Mouse (Mus musculus) liver, postnatal 0 days (tissue): Measurements from ENCODE around the gene Zswim4. TPM values are rescaled to one million over a fixed set of nuclear protein-coding genes. Genes with fewer than 3 reads are reported as not detected.

ENCODE experiments used
- ATAC-seq: fragments of 200-750 bp; cut with Nextera tagmentation; 2 replicates; pipeline ENCODE4 v1.8.0; 2017; ENCODE audit warnings: mild to moderate bottlenecking, moderate library complexity
- DNase-seq: peaks from one replicate; pipeline ENCODE4 v3.0.0-alpha.2; 2016
- H3K27ac ChIP-seq: fragments of 300-500 bp; sonication (generic); 2 replicates; pipeline ENCODE4 v1.5.1; 2014; ENCODE audit warnings: antibody characterized with exemption, moderate library complexity, mild to moderate bottlenecking, low read depth
- H3K27me3 ChIP-seq: fragments of 300-500 bp; sonication (generic); 2 replicates; pipeline ENCODE4 v1.6.1; 2014; ENCODE audit warnings: low read length, control low read depth, mixed read lengths; ENCODE audit not compliant: insufficient read depth
- H3K36me3 ChIP-seq: fragments of 300-500 bp; sonication (generic); replicated peaks from 2 replicates; pipeline ENCODE4 v1.6.1; 2014; ENCODE audit warnings: mild to moderate bottlenecking, control low read depth, low read length, moderate library complexity, mixed read lengths; ENCODE audit not compliant: insufficient read depth
- H3K4me1 ChIP-seq: fragments of 300-500 bp; sonication (generic); 2 replicates; pipeline ENCODE4 v1.6.1; 2014; ENCODE audit warnings: antibody characterized with exemption, mild to moderate bottlenecking, control low read depth; ENCODE audit not compliant: insufficient read depth
- H3K4me2 ChIP-seq: fragments of 300-500 bp; sonication (generic); 2 replicates; pipeline ENCODE4 v1.6.1; 2014; ENCODE audit warnings: low read depth, mild to moderate bottlenecking, low read length, moderate library complexity, mixed read lengths
- H3K4me3 ChIP-seq: fragments of 300-500 bp; sonication (generic); 2 replicates; pipeline ENCODE4 v1.5.1; 2014; ENCODE audit warnings: low read depth, low read length
- H3K9ac ChIP-seq: fragments of 300-500 bp; sonication (generic); replicated peaks from 2 replicates; pipeline ENCODE4 v1.6.1; 2014; ENCODE audit warnings: mild to moderate bottlenecking, moderate library complexity
- H3K9me3 ChIP-seq: fragments of 300-500 bp; sonication (generic); 2 replicates; pipeline ENCODE4 v1.6.1; 2016; ENCODE audit warnings: mild to moderate bottlenecking, control low read depth, low read length, mixed read lengths
- CTCF ChIP-seq: sonication (generic); IDR thresholded peaks from 2 replicates; pipeline ENCODE4 v1.5.1; 2016; ENCODE audit warnings: antibody characterized with exemption, low read depth
- EP300 ChIP-seq: IDR thresholded peaks from 2 replicates; pipeline ENCODE4 v1.6.1; 2016; ENCODE audit warnings: antibody characterized with exemption, low read depth, mild to moderate bottlenecking
- WGBS: fragments of 180-500 bp; shearing (Covaris S2); extraction: QIAGEN DNeasy Blood & Tissue Kit; methylation state at CpG from one replicate; pipeline ENCODE4 v1.1.7; 2014; ENCODE audit not compliant: insufficient replicate concordance; 5-methylcytosine and 5-hydroxymethylcytosine counted together
- polyA plus RNA-seq: library from polyadenylated mRNA; unstranded; fragments of >200 nt; fragmentation: Nextera tagmentation; extraction: Ambion mirVana; gene quantifications from 2 replicates; pipeline ENCODE4 v1.2.1, GENCODE M21; 2015

The Zswim4 gene
- polyA plus RNA-seq, 1 experiment from 2014 or later = 1.4 TPM

DNA sequence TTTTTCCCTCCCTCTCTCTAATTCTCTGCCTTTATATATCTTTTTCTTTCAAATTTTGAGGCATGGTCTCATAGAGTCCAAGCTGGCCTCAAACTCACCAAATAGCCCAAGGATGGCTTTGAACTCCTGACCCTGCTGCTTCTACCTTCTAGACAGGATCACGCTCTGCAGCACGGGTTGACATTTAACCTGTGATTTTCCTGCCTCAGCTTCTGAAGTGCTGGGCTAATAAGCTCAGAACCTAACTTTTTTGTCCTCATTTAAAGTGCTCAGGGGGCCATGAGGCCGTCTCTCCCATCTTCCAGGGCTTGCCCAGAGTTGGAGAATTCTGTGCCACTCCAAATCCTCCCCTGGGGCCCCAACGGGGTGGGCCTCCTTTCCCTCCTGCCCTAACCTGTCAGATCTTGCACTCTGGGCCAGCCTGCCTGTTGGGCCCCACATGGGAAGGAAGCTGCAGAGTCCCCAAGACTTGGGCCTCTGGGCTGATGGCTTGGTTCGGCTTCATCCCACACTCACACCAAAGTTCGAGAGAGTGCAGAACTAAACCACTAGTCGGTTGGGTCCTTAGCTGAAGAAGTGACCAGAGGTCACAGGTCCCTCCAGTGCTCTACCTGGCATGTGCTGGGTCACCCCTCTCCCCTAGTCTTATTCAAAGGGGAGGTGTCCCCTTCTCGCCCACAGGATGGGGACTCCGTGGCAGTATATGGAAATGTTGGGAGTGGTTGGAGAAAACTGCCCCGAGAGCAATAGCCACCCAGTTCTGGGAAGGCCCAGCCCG, 37.3 kb downstream of the Zswim4 start:
- H3K9ac ChIP-seq = no peak overlapping the region
- peaks cover 64% of the 10 kb centered on the region for H3K4me1 ChIP-seq
- peaks cover 9% of the 10 kb centered on the region; the same call in 1 of the 2 replicates for H3K27me3 ChIP-seq
- H3K27ac ChIP-seq = peak overlapping the region; percentile 79; the same call in 1 of the 2 replicates
- ATAC-seq (no peak), DNase-seq (no peak)
- H3K4me3 ChIP-seq = no peak overlapping the region
- TF ChIP-seq CTCF (no peak), EP300 (no peak)
- H3K9me3 ChIP-seq = no peaks in the 10 kb centered on the region
- 44% methylated on average over 11 of the region's 11 CpGs for WGBS
- no peaks in the 10 kb centered on the region for H3K36me3 ChIP-seq
- H3K4me2 ChIP-seq = no peak overlapping the region

- ATAC-seq (no peak), DNase-seq (no peak)
- H3K4me2 ChIP-seq = peak overlapping the region; percentile 80
- H3K9ac ChIP-seq = no peak overlapping the region
- TF ChIP-seq EP300 (no peak), CTCF (no peak)
- peaks cover 61% of the 10 kb centered on the region for H3K4me1 ChIP-seq
- no peaks in the 10 kb centered on the region for H3K9me3 ChIP-seq
- WGBS = 42% methylated on average over 4 of the region's 4 CpGs
- no peaks in the 10 kb centered on the region for H3K36me3 ChIP-seq
- peaks cover 9% of the 10 kb centered on the region; the same call in 1 of the 2 replicates for H3K27me3 ChIP-seq
- peak overlapping the region; percentile 79 for H3K27ac ChIP-seq
- no peak overlapping the region for H3K4me3 ChIP-seq
Measured at GRCm38 (mm10) chr8:84198871-84199270, 38.0 kb downstream of the Zswim4 start.

DNA sequence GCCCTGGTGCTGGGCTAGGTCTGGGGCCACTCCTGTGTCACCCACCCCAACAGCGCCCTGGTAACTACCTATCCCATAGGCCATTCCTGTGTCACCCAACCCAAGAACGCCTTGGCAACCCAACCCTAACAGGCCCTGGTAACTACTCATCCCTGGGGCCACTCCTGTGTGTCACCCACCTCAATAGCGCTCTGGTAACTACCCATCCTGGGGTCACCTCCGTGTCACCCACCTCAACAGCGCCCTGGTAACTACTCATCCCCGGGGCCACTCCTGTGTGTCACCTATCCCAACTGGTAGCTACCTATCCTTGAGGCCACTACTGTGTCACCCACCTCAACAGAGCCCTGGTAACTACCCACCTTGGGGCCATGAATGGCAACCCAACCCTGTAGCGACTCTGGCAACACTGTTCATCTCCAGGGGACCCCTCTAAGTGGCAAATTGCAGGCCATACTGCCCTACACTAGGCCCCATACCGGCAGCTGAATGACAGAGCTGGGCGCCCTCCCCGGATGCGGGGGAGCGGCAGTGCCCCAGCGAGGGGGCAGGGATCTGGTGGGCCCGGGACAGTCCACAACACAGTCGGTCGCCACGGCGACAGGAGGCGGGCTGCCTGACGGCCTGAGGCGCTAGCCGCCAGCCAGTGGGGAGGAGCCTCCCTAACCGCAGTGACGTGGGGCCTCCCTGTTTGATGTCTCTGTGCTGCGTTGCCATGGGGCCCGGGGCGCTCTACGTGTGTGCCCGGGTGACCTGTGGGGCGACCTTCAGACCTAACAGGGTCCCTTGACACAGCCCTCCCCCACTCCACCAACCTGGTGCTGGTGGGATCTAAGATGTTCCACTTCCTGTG, 38.7 kb downstream of the Zswim4 start:
- peaks cover 9% of the 10 kb centered on the region; the same call in 1 of the 2 replicates for H3K27me3 ChIP-seq
- peak overlapping the region; percentile 79 for H3K27ac ChIP-seq
- peaks cover 55% of the 10 kb centered on the region for H3K4me1 ChIP-seq
- H3K4me3 ChIP-seq = peak overlapping the region; percentile 44
- DNase-seq (peak; percentile 94), ATAC-seq (peak; percentile 85)
- WGBS = under 1% methylated on average over 29 of the region's 30 CpGs
- peak overlapping the region; percentile 65 for H3K9ac ChIP-seq
- TF ChIP-seq CTCF = no peak
- TF ChIP-seq EP300 = no peak
- no peaks in the 10 kb centered on the region for H3K36me3 ChIP-seq
- no peaks in the 10 kb centered on the region for H3K9me3 ChIP-seq
- H3K4me2 ChIP-seq = peak overlapping the region; percentile 80

DNA sequence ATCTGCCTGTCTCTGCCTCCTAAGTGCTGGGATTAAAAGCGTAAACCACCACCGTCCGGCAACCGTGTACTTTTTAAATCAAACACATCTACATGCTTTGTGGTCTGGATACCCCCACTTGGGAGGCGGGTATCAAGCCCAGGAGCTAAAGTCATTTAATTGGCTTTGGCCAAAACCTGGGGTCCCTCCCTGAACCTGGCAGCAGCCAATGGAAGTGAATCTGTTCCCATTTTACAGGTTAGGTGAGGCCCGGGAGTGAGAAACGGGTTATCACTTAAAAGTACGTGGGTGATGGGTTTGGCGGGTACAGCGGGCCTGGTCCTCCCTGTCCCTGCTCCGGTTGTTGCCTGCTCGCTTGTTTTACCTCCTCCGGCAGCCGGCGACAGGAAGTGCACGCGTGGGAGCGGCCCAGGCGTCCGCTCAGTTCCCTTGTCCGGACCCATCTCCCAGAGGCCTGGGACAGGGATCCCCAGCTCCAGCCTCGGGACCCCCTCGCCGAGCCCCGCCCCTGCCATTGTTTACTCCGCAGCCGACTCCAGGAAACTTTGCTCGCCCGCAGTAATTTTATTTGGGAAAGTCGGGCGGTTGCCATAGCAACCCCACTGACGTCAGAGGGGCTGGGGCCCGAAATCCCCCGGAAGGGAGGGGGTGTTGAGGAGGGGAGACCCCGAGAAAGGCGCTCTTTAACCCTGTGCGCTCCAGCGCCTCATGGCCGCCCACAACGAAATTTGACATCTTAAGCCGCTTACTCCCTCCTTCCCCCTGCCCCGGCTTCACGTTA, 39.5 kb downstream of the Zswim4 start:
- Histone ChIP-seq H3K4me1 (peaks cover 54% of the 10 kb centered on the region), H3K4me2 (peak overlapping the region; percentile 80), H3K9me3 (no peaks in the 10 kb centered on the region), H3K4me3 (peak overlapping the region; percentile 44), H3K36me3 (no peaks in the 10 kb centered on the region), H3K27ac (peak overlapping the region; percentile 79), H3K9ac (peak overlapping the region; percentile 65), H3K27me3 (peaks cover 9% of the 10 kb centered on the region; the same call in 1 of the 2 replicates)
- DNase-seq (peak; percentile 73), ATAC-seq (peak; percentile 7; the same call in 1 of the 2 replicates)
- WGBS = 6% methylated on average over 43 of the region's 43 CpGs
- TF ChIP-seq EP300 (peak; percentile 26; the same call in 1 of the 2 replicates), CTCF (no peak)

DNA sequence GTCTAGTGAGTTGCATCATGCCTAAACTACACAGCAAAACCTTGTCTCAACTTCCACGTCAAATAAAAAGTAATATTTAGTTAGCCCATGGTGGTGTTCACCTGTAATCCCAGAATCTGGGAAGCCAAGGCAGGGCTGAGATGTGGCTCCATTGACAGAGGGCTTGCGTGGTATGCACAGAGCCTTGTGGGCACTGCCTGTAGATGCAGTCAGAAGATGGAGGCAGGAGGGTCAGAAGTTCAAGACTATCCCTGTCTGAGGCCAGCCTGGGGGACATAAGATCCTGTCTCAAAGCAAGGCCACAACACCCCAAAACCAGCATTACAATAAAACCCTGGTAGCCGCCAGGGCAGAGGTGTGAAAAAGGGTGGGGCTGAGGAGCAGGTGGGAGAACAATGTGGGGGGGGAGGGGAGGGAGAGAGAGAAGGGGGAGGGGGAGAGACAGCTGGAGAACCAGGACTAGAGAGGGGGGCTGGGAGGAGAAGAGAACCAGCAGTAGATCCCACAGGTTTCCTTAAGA, 42.6 kb downstream of the Zswim4 start:
- 81% methylated on average over 3 of the region's 3 CpGs for WGBS
- TF ChIP-seq EP300 (no peak), CTCF (no peak)
- Histone ChIP-seq H3K36me3 (no peaks in the 10 kb centered on the region), H3K27me3 (no peaks in the 10 kb centered on the region), H3K4me2 (no peak overlapping the region), H3K4me3 (no peak overlapping the region), H3K27ac (no peak overlapping the region), H3K9ac (no peak overlapping the region), H3K9me3 (no peaks in the 10 kb centered on the region), H3K4me1 (peaks cover 38% of the 10 kb centered on the region)
- DNase-seq = no peak
- ATAC-seq = no peak
